Mouse (Mus musculus): Measurements from ENCODE around the gene Eif5a2. TPM values are rescaled to one million over a fixed set of nuclear protein-coding genes. Genes with fewer than 3 reads are reported as not detected.

Gene Eif5a2
- polyA plus RNA-seq, 1 experiment from 2014 or later, result 10.1 TPM

DNA sequence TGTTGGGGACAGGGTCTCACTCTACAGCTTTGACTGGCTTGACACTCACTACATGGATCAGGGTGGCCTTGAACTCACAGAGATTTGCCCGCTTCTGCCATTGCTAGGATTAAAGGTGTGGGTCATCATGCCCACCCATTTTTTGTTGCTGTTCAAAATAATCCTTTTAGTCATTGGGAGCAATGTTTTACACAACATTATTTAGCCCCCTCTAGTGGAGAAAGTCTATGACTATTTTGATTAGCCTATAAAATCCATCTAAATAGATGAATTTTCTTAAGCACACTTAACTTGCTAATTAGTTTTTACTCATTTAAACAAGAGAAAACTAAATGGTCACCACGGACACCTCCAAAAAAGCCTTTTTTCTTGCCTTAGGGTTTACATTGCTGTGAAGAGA lies 46.5 kb downstream of the Eif5a2 start:
- H3K4me3 ChIP-seq (ENCODE audit: low read length), result no peak overlapping the region
- H3K27ac ChIP-seq (ENCODE audit: low read depth, low read length), result no peak overlapping the region
- WGBS, result 86% methylated on average over 2 of the region's 2 CpGs
- H3K9me3 ChIP-seq (ENCODE audit: control insufficient read depth, low read length), result no peaks in the 10 kb centered on the region
- H3K27me3 ChIP-seq (replicated peaks; ENCODE audit: control insufficient read depth, insufficient read depth, low read length), result no peaks in the 10 kb centered on the region
- H3K36me3 ChIP-seq (ENCODE audit: control insufficient read depth, insufficient read depth, low read length), result no peaks in the 10 kb centered on the region
- ATAC-seq, result no peak
- H3K9ac ChIP-seq (ENCODE audit: low read depth, low read length), result no peak overlapping the region
- no peak overlapping the region for H3K4me2 ChIP-seq (ENCODE audit: low read length)
- no peaks in the 10 kb centered on the region for H3K4me1 ChIP-seq (ENCODE audit: control insufficient read depth, insufficient read depth, low read depth, low read length)

DNA sequence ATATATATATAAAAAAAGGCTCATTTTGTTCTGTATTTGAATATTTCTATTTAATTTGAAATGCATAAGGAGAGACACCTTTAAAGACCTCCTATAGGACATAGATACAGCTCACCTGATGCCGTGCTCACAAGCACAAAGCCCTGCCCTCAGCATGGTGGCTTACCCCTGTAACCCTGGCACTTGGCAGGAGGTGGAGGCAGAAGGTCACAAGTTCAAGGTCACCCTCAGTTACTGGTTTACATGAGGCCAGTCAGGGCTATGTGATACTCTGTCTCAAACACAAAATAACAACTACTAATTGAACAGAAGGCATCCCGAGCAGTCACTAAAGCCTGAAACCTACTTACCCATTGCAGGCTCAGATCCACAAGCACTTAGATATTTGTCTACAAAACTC lies 48.4 kb downstream of the Eif5a2 start:
- WGBS, result 95% methylated on average over 2 of the region's 2 CpGs
- H3K4me2 ChIP-seq (ENCODE audit: low read length), result no peak overlapping the region
- H3K36me3 ChIP-seq (ENCODE audit: control insufficient read depth, insufficient read depth, low read length), result no peaks in the 10 kb centered on the region
- H3K27ac ChIP-seq (ENCODE audit: low read depth, low read length), result no peak overlapping the region
- H3K27me3 ChIP-seq (replicated peaks; ENCODE audit: control insufficient read depth, insufficient read depth, low read length), result no peaks in the 10 kb centered on the region
- no peak overlapping the region for H3K4me3 ChIP-seq (ENCODE audit: low read length)
- no peaks in the 10 kb centered on the region for H3K4me1 ChIP-seq (ENCODE audit: control insufficient read depth, insufficient read depth, low read depth, low read length)
- no peak overlapping the region for H3K9ac ChIP-seq (ENCODE audit: low read depth, low read length)
- no peak for ATAC-seq
- no peaks in the 10 kb centered on the region for H3K9me3 ChIP-seq (ENCODE audit: control insufficient read depth, low read length)

DNA sequence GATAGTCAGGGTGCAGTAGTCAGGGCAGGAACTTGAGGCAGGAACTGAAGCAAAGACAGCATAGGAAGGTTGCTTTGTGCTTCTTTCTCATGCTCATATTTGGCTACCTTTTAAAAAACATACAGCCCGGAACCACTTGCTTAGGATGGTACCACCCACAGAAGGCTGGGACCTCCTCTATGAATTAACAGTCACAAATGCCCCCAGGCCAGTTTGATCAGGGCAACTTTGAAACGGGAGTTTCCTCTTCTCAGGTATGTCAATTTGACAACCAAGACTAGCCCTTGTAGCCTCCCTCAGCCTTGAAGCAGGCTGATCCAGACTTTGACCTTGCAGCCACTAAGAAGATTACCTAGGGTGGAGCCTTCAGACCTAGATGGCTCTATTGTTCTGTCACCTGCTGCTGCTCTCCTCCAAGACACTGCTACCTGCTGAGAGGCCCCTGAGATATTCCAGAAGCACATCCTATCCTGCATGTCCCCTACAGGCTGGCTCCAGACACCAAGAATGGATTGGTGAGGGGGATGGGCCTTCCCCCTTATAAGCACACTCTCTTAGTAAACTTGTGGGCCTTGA lies 55.8 kb downstream of the Eif5a2 start:
- H3K4me3 ChIP-seq (ENCODE audit: low read length), result no peak overlapping the region
- H3K9me3 ChIP-seq (ENCODE audit: control insufficient read depth, low read length), result no peaks in the 10 kb centered on the region
- no peaks in the 10 kb centered on the region for H3K4me1 ChIP-seq (ENCODE audit: control insufficient read depth, insufficient read depth, low read depth, low read length)
- H3K36me3 ChIP-seq (ENCODE audit: control insufficient read depth, insufficient read depth, low read length), result no peaks in the 10 kb centered on the region
- no peak overlapping the region for H3K4me2 ChIP-seq (ENCODE audit: low read length)
- no peak for ATAC-seq
- 90% methylated on average over 2 of the region's 2 CpGs for WGBS
- H3K27me3 ChIP-seq (replicated peaks; ENCODE audit: control insufficient read depth, insufficient read depth, low read length), result no peaks in the 10 kb centered on the region
- no peak overlapping the region for H3K9ac ChIP-seq (ENCODE audit: low read depth, low read length)
- H3K27ac ChIP-seq (ENCODE audit: low read depth, low read length), result no peak overlapping the region

DNA sequence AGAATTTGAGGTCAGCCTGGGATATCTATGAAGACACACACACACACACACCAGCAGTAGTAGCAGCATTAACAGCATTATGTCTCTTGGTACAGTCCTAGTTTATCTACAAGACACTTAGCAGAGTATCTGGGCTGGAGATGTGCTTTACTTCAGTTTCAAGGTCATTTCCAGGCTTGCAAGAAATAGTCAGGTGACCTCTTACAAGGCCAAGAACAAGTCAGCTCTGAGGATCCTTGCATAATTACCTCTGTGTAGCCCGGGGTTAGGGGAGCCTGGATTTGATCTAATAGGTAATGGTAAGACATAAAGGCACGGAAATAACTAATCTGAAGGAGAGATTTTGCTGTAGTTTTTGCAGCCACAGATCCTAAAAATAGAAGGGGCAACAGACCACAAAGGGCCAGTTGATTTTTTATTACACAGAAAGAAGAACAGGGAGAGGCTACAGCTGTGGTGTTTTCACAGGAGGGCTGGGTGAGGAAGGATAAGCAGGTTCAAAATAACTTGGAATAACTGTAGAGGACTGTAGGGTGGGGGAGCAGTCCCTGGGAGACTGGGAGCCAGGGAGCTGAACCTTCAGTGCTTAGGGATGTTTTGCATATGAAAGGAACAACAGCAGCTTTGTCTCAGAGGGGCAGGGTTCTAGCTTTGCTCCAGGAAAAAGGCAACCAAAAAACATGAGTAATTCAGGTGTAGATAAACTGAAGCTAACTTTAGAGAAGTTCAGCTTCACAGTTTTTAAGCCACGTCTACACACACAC lies 61.0 kb downstream of the Eif5a2 start:
- 27% methylated on average over 3 of the region's 3 CpGs for WGBS
- no peaks in the 10 kb centered on the region for H3K9me3 ChIP-seq (ENCODE audit: control insufficient read depth, low read length)
- no peak overlapping the region for H3K27ac ChIP-seq (ENCODE audit: low read depth, low read length)
- ATAC-seq, result no peak
- H3K4me2 ChIP-seq (ENCODE audit: low read length), result no peak overlapping the region
- no peaks in the 10 kb centered on the region for H3K4me1 ChIP-seq (ENCODE audit: control insufficient read depth, insufficient read depth, low read depth, low read length)
- H3K4me3 ChIP-seq (ENCODE audit: low read length), result no peak overlapping the region
- no peaks in the 10 kb centered on the region for H3K27me3 ChIP-seq (replicated peaks; ENCODE audit: control insufficient read depth, insufficient read depth, low read length)
- no peaks in the 10 kb centered on the region for H3K36me3 ChIP-seq (ENCODE audit: control insufficient read depth, insufficient read depth, low read length)
- no peak overlapping the region for H3K9ac ChIP-seq (ENCODE audit: low read depth, low read length)

DNA sequence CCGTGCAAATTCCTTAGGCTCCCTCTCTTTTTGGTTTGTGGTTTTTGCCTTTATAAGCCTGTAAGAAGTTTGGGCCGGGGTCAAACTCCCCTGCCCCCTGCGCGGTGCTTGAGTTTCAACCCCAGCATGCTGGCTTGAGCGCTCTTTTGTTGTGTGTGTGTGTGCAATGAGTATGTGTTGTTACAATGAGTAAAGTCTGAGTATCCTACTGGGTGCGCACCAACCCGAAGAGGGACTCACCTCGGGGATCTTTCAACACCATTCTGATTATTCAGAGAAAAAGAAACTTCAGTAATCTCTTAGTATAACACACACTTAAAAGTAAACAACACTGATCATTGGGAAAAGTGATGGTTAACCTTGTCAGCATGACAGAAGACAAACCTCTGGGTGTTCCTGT lies 62.2 kb downstream of the Eif5a2 start:
- Histone ChIP-seq H3K27ac (ENCODE audit: low read depth, low read length) (no peak overlapping the region), H3K27me3 (replicated peaks; ENCODE audit: control insufficient read depth, insufficient read depth, low read length) (no peaks in the 10 kb centered on the region), H3K4me3 (ENCODE audit: low read length) (no peak overlapping the region), H3K36me3 (ENCODE audit: control insufficient read depth, insufficient read depth, low read length) (no peaks in the 10 kb centered on the region), H3K4me1 (ENCODE audit: control insufficient read depth, insufficient read depth, low read depth, low read length) (no peaks in the 10 kb centered on the region), H3K9me3 (ENCODE audit: control insufficient read depth, low read length) (no peaks in the 10 kb centered on the region), H3K9ac (ENCODE audit: low read depth, low read length) (no peak overlapping the region), H3K4me2 (ENCODE audit: low read length) (no peak overlapping the region)
- 50% methylated on average over 8 of the region's 8 CpGs for WGBS
- no peak for ATAC-seq

DNA sequence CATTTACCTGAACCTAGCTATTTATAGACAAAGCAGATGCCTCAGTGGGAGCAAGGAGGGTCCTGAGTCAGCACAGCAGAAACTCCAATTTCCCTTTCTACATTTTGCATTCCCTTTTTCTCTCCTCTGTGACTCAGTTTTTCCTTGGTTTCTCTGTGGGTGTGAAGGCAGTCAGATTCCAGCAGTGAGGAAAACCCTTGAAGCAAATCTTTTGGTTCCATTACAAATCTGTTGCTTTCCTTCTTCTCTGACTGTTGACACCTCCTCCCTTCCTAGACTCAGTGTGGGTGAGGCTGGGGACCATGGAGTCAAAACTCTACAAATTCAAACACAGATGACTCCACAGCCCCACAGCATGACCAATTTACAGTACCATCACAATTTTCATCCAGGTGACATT lies 66.0 kb downstream of the Eif5a2 start:
- H3K4me2 ChIP-seq (ENCODE audit: low read length), result no peak overlapping the region
- H3K9ac ChIP-seq (ENCODE audit: low read depth, low read length), result no peak overlapping the region
- H3K27ac ChIP-seq (ENCODE audit: low read depth, low read length), result no peak overlapping the region
- no peak for ATAC-seq
- H3K4me1 ChIP-seq (ENCODE audit: control insufficient read depth, insufficient read depth, low read depth, low read length), result no peaks in the 10 kb centered on the region
- H3K9me3 ChIP-seq (ENCODE audit: control insufficient read depth, low read length), result no peaks in the 10 kb centered on the region
- no peaks in the 10 kb centered on the region for H3K36me3 ChIP-seq (ENCODE audit: control insufficient read depth, insufficient read depth, low read length)
- no peaks in the 10 kb centered on the region for H3K27me3 ChIP-seq (replicated peaks; ENCODE audit: control insufficient read depth, insufficient read depth, low read length)
- no peak overlapping the region for H3K4me3 ChIP-seq (ENCODE audit: low read length)

Other genes starting within 250 kb of the Eif5a2 start
- gene Slc2a2, start 83.4 kb upstream of the Eif5a2 start, polyA plus RNA-seq (2015; fragmentation: Nextera tagmentation; extraction: Ambion mirVana), result 0.08 TPM in 1 of 2 replicates, not detected in the other
- 188 and 219 TPM in 2 replicates for gene Rpl22l1, start 24.2 kb downstream of the Eif5a2 start, polyA plus RNA-seq (2015; fragmentation: Nextera tagmentation; extraction: Ambion mirVana)
- gene Gm1527, start 111.3 kb downstream of the Eif5a2 start, polyA plus RNA-seq (2015; fragmentation: Nextera tagmentation; extraction: Ambion mirVana), result not detected in 2 replicates

Data from hindbrain, embryonic 16.5 days (tissue).